Mouse (Mus musculus) bone marrow, adult 2 months (tissue): ENCODE measurements around the gene Tmem203.

ENCODE experiments used
- CTCF ChIP-seq: fragments of 200-500 bp; IDR thresholded peaks from 2 replicates; pipeline ENCODE4 v1.5.1; 2011; ENCODE audit warnings: low read length, control low read depth; ENCODE audit not compliant: control insufficient read depth, insufficient read depth
- POLR2A ChIP-seq: fragments of 200-500 bp; IDR thresholded peaks from 2 replicates; pipeline ENCODE4 v1.6.1; 2011; ENCODE audit warnings: low read depth, mild to moderate bottlenecking, control low read depth, low read length, borderline replicate concordance; ENCODE audit not compliant: control insufficient read depth

- no peak for TF ChIP-seq CTCF
- no peak for TF ChIP-seq POLR2A
Observed at GRCm38 (mm10) chr2:25273010-25273409, 17.8 kb downstream of the Tmem203 start.
